Mouse (Mus musculus) heart, adult 2 months (tissue): ENCODE results near the gene Mob3b. TPM values are rescaled to one million over a fixed set of nuclear protein-coding genes. Genes with fewer than 3 reads are reported as not detected.

Experiments used
- DNase-seq, 2 experiments: peaks; one replicate each; pipeline ENCODE4 v3.0.0; 2021
- H3K27ac ChIP-seq: fragments of 200-600 bp; 2 replicates; pipeline ENCODE4 v1.8.1; 2022
- H3K27me3 ChIP-seq: fragments of 200-500 bp; 2 replicates; pipeline ENCODE4 v1.6.1; 2012; ENCODE audit warnings: mild to moderate bottlenecking, low read length, inconsistent platforms, mixed read lengths; ENCODE audit not compliant: control insufficient read depth, insufficient read depth
- H3K36me3 ChIP-seq: fragments of 200-500 bp; 2 replicates; pipeline ENCODE4 v1.6.1; 2012; ENCODE audit warnings: low read length, inconsistent platforms; ENCODE audit not compliant: control insufficient read depth, insufficient read depth
- H3K4me1 ChIP-seq: fragments of 200-500 bp; 2 replicates; pipeline ENCODE4 v1.6.1; 2011; ENCODE audit warnings: low read length; ENCODE audit not compliant: control insufficient read depth, insufficient read depth
- H3K4me3 ChIP-seq: fragments of 200-600 bp; 2 replicates; pipeline ENCODE4 v1.8.1; 2022
- H3K79me2 ChIP-seq: fragments of 200-500 bp; replicated peaks from 2 replicates; pipeline ENCODE4 v1.6.1; 2012; ENCODE audit warnings: mild to moderate bottlenecking, inconsistent platforms, low read length, moderate library complexity, mixed read lengths; ENCODE audit not compliant: control insufficient read depth, insufficient read depth
- H3K9ac ChIP-seq: fragments of 200-500 bp; 2 replicates; pipeline ENCODE4 v1.6.1; 2012; ENCODE audit warnings: low read depth, mild to moderate bottlenecking, control low read depth, inconsistent platforms, low read length, mixed read lengths
- CTCF ChIP-seq: fragments of 200-600 bp; IDR thresholded peaks from 2 replicates; pipeline ENCODE4 v1.8.1; 2022; ENCODE audit warnings: antibody characterized with exemption, mild to moderate bottlenecking, moderate library complexity
- EP300 ChIP-seq: fragments of 200-500 bp; IDR thresholded peaks from 2 replicates; pipeline ENCODE4 v1.6.1; 2011; ENCODE audit warnings: low read depth, low read length, control low read depth; ENCODE audit not compliant: insufficient read depth
- POLR2A ChIP-seq: fragments of 200-500 bp; IDR thresholded peaks from 2 replicates; pipeline ENCODE4 v1.6.1; 2011; ENCODE audit warnings: mild to moderate bottlenecking, low read depth, low read length, control low read depth; ENCODE audit not compliant: insufficient read depth
- WGBS: fragments of 180-500 bp; shearing (Covaris S2); methylation state at CpG from one replicate; pipeline ENCODE4 v1.1.7; 2018; 5-methylcytosine and 5-hydroxymethylcytosine counted together
- intact Hi-C: fragments of 180-260 bp; cut with DNase I; formaldehyde crosslinking; loops from one replicate; pipeline ENCODE4 v1.15.1; 2025
- polyA plus RNA-seq: library from polyadenylated mRNA; depleted of rRNA; stranded (reverse); fragments of >200 nt; gene quantifications from 2 replicates; pipeline ENCODE4 v1.2.3, GENCODE M21; 2012
- total RNA-seq, 2 experiments: library from RNA; stranded (reverse); gene quantifications; 2 replicates each; pipeline ENCODE4 v1.2.3; 2021

Gene Mob3b
- total and polyA plus RNA-seq, 3 experiments, result 0.66 to 1.4 (median 1.2) TPM

- Histone ChIP-seq H3K79me2 (no peaks in the 10 kb centered on the region), H3K9ac (no peak overlapping the region), H3K4me1 (0 out of 2 replicates have a peak, but pooled peaks cover 1% of the 10 kb centered on the region), H3K27ac (no peak overlapping the region), H3K4me3 (no peak overlapping the region), H3K36me3 (no peaks in the 10 kb centered on the region), H3K27me3 (no peaks in the 10 kb centered on the region)
- no peak for DNase-seq
- TF ChIP-seq CTCF (no peak), EP300 (no peak), POLR2A (no peak)
- WGBS, result 77% methylated on average over 4 of the region's 4 CpGs
- intact Hi-C loops, result no loop called here
These were observed 23.9 kb downstream of the Mob3b start for GRCm38 (mm10) chr4:35133411-35133810.

GRCm38 (mm10) chr4:35131592-35131991 lies 25.7 kb downstream of the Mob3b start:
- TF ChIP-seq EP300 (no peak), POLR2A (no peak), CTCF (no peak)
- Histone ChIP-seq H3K36me3 (no peaks in the 10 kb centered on the region), H3K79me2 (no peaks in the 10 kb centered on the region), H3K27me3 (no peaks in the 10 kb centered on the region), H3K4me3 (no peak overlapping the region), H3K27ac (no peak overlapping the region), H3K4me1 (0 out of 2 replicates have a peak, but pooled peaks cover 1% of the 10 kb centered on the region), H3K9ac (no peak overlapping the region)
- 88% methylated on average over 4 of the region's 4 CpGs for WGBS
- intact Hi-C loops, result no loop called here
- DNase-seq, result peak in 1 of 2 experiments; percentile 20

GRCm38 (mm10) chr4:35130411-35130948 lies 26.8 kb downstream of the Mob3b start:
- peak; percentile 27 to 29 for DNase-seq
- no peak overlapping the region for H3K4me3 ChIP-seq
- H3K36me3 ChIP-seq, result no peaks in the 10 kb centered on the region
- TF ChIP-seq POLR2A (no peak), EP300 (no peak), CTCF (no peak)
- no peaks in the 10 kb centered on the region for H3K27me3 ChIP-seq
- 29% methylated on average over 6 of the region's 6 CpGs for WGBS
- no peak overlapping the region for H3K9ac ChIP-seq
- no peaks in the 10 kb centered on the region for H3K79me2 ChIP-seq
- H3K4me1 ChIP-seq, result 0 out of 2 replicates have a peak, but pooled peaks cover 1% of the 10 kb centered on the region
- intact Hi-C loops, result no loop called here
- no peak overlapping the region for H3K27ac ChIP-seq

GRCm38 (mm10) chr4:35127759-35128158 lies 29.5 kb downstream of the Mob3b start:
- no peaks in the 10 kb centered on the region for H3K79me2 ChIP-seq
- no peaks in the 10 kb centered on the region for H3K36me3 ChIP-seq
- no peak overlapping the region for H3K9ac ChIP-seq
- 73% methylated on average over 6 of the region's 6 CpGs for WGBS
- intact Hi-C loops, result no loop called here
- no peak for TF ChIP-seq POLR2A
- no peak for TF ChIP-seq EP300
- no peak for TF ChIP-seq CTCF
- H3K27ac ChIP-seq, result no peak overlapping the region
- 0 out of 2 replicates have a peak, but pooled peaks cover 1% of the 10 kb centered on the region for H3K4me1 ChIP-seq
- no peak overlapping the region for H3K4me3 ChIP-seq
- H3K27me3 ChIP-seq, result no peaks in the 10 kb centered on the region
- no peak for DNase-seq

GRCm38 (mm10) chr4:35126776-35127175 lies 30.5 kb downstream of the Mob3b start:
- H3K79me2 ChIP-seq, result no peaks in the 10 kb centered on the region
- H3K27me3 ChIP-seq, result no peaks in the 10 kb centered on the region
- no peaks in the 10 kb centered on the region for H3K36me3 ChIP-seq
- 0 out of 2 replicates have a peak, but pooled peaks cover 1% of the 10 kb centered on the region for H3K4me1 ChIP-seq
- no peak for DNase-seq
- intact Hi-C loops, result no loop called here
- H3K4me3 ChIP-seq, result no peak overlapping the region
- H3K27ac ChIP-seq, result no peak overlapping the region
- no peak overlapping the region for H3K9ac ChIP-seq
- TF ChIP-seq EP300, result no peak
- no peak for TF ChIP-seq CTCF
- no peak for TF ChIP-seq POLR2A
- WGBS, result 89% methylated on average over 9 of the region's 9 CpGs

- Histone ChIP-seq H3K36me3 (no peaks in the 10 kb centered on the region), H3K4me3 (no peak overlapping the region), H3K79me2 (no peaks in the 10 kb centered on the region), H3K4me1 (no peaks in the 10 kb centered on the region), H3K27ac (no peak overlapping the region), H3K27me3 (no peaks in the 10 kb centered on the region), H3K9ac (no peak overlapping the region)
- no peak for DNase-seq
- no peak for TF ChIP-seq EP300
- no peak for TF ChIP-seq POLR2A
- TF ChIP-seq CTCF, result no peak
- intact Hi-C loops, result no loop called here
- 45% methylated on average over 6 of the region's 6 CpGs for WGBS
These were observed 31.9 kb downstream of the Mob3b start for GRCm38 (mm10) chr4:35125299-35125777.
